Mouse (Mus musculus): ENCODE measurements at regions not wholly inside any gene's neighbourhood (a gene's known extent, or its start where the extent isn't known, plus 50 kb on each side); places are given as distances from the start of the nearest gene placed in this dataset.

DNA sequence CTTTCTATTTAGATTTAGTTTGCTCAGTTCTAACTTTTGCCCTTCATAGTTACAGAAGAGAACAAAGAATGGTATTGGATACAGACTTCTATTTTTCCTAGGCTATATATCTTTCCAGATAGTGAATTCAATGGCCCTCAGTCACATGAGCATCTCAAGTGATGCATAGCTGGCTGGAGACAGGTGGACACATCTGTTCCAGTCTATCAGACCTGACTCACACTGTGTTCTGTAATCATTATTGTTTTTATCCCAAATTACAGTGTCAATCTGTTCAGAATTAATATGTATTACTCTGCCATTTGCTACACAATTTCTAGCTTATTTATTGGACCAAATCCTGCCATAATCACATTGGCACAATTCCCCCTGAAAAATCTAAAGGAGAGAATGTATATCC, 298.0 kb upstream of the Foxg1 start:
- DNase-seq (ENCODE audit: low spot score in 2 of 2) = no peak

DNA sequence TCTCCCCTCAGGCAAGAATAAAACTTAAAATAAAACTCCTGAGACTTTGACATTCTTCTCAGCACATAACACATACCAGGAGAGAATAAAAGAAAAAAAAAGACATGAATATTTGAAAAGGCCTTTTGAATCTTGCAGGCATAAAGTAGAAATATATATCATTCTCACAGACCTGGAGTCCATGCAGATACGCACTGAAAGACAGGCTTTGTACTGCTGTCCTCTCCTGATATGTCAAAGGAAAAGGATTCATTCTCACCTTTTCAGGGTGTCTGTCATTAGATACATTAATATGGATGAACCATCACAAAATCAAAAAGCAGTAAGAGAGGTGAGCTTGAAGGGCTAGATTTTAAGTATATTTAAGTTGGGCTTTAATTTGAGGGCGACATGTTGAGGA, 296.4 kb upstream of the Foxg1 start:
- no peak for DNase-seq (ENCODE audit: low spot score in 2 of 2)

DNA sequence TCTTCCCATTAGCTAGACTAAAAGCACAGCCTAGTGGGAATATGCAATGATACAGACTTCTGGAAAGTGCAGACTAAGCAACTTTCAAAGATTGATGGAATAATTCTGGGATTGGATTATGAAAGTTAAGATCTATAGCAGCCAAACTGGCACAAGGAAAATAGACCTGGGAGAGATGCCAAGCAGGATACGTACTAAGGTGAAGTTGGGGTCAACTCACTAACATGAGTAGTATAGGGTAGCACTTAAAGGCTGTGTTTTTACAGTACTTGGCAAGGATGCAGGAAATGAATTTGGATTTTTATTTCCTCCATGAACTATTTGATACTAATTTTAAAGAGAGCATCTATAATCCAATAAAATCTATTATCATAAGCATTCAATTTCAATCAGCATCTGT, 292.3 kb upstream of the Foxg1 start:
- DNase-seq (ENCODE audit: low spot score in 2 of 2) = no peak

DNA sequence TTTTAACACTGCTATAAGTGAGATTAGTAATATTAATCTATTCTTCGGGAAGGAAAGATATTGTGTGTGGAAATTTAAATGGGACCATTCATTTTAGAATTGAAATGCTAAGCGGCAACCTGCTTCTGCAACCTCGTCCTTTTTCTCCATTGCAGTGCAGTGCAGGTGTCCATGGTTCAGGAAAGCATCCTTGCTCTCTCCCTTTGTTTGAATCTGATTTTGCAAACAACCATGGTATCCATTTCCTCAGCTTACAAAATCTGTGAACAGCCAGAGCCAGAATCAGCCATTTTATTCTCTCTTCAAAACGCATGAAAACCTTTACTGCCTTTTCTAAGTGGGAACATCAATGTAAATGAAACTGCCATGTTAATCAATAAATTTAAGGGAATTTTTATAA, 276.5 kb upstream of the Foxg1 start:
- DNase-seq (ENCODE audit: low spot score in 2 of 2) = no peak

DNA sequence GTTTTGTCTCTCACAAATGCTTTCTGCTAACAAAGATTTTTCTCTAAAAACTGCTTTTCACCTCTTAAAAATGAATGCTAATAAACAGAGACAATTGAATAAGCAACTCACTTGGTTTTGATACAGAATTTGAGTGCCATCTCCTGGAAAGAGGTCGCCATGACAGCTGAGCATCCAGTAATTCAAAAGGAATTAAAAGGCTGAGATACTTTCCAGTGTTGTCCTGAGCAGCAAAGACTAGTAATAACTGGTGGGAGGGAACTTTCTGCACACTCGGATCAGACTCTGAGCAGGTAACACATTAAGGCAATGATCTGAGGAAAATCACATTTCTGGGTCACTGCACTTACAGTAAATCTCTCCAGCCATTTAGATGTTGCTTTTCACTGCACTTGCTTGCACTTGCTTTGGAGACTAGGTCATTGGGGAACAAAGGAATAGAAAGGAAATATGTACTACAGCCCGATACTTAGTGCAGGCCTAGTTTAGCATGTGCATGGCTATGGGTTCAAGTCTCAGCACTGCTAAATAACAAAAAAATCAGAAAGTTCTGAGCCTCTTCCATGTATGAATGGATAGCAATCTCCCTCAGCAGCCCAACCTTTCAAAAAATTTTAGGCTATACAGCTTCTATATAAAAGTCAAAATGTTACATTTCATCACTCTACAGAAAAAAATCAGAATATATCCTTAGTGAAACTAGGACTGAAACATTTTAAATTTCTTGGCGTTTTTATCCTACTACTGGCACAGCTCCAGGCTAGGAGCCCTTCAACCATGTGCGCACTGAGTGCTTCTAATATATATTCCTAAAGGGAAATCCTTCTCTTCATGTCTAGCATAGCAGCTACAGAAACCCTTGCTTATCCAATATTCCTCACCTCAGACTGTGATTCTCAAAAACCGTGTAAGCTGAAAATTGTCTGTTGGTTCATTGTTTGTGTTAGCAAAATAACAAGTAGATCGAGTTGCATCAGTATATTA, 275.8 kb upstream of the Foxg1 start:
- peak in 1 of 2 experiments; percentile 9 for DNase-seq (ENCODE audit: low spot score in 2 of 2)

DNA sequence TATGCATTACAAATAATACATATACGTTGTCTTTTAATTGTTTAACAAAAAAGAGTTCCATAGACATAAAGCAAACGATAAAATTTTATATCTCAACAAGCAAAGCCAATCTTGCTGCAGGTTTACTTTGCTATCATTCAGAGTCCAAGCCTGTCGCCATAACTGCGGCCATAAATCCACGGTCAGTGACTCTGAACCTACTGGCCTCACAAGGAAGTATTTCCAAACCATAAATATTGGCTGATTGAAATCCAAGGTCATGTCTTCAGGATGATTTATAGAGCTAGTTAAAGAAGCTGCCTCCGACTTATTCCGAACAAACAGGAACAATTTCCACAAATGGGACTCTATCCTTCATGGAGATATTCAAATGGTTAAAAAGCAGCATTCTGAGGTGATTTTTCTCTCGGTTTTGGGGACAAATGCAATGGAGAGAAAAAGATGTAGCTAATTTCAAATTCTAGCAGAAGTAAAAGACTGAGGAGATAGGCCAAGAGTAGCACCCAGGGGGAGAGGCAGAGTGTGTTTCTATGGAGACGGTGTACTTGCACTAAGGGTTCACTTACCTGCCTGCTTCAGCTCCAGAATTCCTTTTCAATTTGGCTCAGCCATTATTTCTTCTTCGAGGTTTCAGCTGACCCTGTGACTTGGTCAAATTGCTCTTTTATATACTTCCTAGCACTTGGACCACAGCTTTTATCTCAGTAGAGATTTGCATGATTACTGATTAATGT, 274.9 kb upstream of the Foxg1 start:
- no peak for DNase-seq (ENCODE audit: low spot score in 2 of 2)

DNA sequence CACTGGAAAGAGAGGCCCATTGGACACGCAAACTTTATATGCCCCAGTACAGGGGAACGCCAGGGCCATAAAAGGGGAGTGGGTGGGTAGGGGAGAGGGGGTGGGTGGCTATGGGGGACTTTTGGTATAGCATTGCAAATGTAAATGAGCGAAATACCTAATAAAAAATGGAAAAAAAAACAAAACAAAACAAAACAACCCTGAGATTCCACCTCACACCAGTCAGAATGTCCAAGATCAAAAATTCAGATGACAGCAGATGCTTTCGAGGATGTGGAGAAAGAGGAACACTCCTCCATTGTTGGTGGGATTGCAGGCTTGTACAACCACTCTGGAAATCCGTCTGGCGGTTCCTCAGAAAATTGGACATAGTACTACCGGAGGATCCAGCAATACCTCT, 251.4 kb upstream of the Foxg1 start:
- DNase-seq (ENCODE audit: low spot score in 2 of 2) = peak; percentile 46 to 76

DNA sequence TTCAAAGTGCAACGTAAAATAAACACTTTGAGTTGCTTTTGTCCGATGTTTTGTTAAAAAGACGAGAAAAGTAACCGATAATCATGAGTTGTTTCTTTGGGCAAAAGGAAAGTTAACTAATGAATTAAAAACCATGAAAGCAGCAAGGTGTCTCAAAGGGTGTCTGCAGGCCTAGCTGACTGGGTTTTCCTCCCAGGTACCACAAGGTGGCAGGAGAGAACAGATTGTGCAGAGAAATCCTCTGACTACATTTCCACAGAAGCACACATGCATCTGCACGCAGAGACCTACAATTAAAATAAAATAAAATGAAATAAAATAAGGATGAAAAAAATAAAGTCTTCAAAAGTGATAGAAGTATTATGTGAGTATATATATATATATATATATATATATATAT, 212.4 kb upstream of the Foxg1 start:
- no peak for DNase-seq (ENCODE audit: low spot score in 2 of 2)

DNA sequence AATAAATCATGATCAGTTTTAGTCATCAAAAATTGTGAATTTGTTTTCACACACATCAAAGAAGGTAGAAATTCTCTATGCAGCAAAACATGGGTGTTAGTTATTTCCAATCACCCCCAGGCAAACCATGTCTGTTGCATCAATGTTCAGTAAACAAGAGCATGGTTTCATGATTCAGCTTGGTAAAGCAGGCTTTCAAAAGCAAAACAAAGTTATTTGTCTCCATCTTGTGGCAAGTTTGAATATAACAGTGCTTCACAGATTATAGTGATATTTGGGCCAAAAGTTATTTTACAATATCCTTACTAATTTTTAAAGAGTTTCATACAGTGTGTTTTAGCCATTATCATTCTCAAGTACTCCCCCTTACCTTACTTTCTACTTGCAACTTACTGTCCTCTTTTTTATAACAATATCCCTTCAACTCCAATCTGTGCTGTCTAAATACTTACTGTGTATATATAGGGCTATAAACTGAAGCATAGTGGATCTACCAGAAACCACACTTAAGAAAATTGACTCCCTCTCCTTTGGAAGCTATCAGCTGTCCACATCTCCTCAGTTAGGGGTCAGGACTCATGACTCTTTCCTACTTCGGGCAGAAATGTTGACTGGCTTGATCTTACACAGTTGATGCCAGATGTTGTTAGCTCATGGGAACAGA, 211.3 kb upstream of the Foxg1 start:
- DNase-seq (ENCODE audit: low spot score in 2 of 2) = no peak

DNA sequence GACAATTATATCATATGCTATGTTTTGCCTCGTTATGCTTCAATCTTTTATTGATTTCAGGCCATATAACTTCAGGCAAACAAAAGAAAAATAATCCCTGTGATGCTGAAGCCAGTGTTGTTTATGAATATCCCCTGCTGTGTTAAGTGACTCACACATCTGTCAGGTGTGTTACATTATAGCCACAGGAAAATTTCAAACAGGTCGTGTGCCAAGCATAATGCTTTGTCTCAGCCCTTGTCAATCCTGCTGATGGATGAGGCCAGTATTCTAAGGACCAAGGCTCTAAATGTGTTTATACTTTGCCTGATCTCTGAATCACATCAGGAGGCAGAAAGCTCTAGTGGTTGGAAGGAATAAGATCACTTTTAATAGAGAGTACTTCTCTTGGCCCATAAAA, 191.1 kb upstream of the Foxg1 start:
- DNase-seq (ENCODE audit: low spot score in 2 of 2) = no peak

DNA sequence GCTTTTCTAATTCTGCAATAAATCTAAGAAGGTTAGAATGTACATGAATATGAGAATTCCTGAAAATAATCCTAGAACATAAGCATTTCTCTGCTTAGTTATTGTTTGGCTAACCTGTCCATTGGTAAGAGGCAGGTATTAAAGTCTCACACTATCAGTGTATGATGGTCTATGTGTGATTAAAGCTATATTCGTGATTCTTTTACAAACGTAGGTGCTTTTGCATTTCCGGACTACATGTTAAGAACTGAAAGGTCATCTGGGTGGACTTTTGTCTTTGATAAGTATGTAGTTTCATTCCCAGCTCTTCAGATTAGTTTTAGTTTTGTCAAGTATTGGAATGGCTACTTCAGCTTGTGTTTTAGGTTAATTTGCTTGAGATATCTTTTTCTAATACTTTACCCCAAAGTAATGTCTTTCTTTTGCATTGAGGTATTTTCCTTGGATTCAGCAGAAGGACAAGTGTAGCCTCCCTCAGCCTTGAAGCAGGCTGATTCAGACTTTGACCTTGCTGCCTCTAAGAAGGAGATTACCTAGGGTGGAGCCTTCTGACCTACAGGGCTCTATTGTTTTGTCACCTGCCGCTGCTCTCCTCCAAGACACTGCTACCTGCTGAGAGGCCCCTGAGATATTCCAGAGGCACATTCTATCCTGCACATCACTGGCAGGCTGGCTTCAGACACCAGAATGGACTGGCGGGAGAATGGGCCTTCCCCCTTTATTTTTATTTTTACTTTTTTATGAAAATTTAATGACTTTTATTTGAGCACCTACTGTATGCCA, 148.7 kb upstream of the Foxg1 start:
- DNase-seq (ENCODE audit: low spot score in 2 of 2) = no peak
